Mouse (Mus musculus) urinary bladder, postnatal 25 days (tissue): ENCODE measurements around the gene Mmp9.

Source experiments
- DNase-seq: peaks from one replicate; pipeline ENCODE4 v3.0.0; 2022; ENCODE audit warnings: low spot score

Mmp9 gene

GRCm38 (mm10) chr2:164955725-164956124, 15.1 kb downstream of the Mmp9 start:
- DNase-seq, result no peak

DNA sequence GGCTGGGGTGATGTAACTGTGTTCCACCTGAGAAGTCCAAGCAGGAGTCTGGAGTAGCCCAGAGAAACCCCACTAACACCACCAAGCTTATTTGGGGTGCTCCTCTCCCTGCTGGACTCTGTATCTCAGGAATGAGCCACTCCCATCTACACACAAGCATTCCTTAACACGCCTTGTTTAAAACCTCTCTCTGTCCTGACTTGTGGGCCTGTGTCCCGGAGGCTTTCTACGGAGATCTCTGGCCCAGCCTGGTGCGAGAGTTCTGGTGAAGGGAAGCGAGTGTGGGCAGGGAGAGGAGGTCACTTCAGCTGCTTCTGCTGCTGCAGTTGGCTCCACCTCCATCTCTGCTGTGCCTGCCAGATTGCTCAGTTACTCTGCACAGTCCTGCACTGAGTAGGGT, 15.6 kb downstream of the Mmp9 start:
- DNase-seq, result no peak

DNA sequence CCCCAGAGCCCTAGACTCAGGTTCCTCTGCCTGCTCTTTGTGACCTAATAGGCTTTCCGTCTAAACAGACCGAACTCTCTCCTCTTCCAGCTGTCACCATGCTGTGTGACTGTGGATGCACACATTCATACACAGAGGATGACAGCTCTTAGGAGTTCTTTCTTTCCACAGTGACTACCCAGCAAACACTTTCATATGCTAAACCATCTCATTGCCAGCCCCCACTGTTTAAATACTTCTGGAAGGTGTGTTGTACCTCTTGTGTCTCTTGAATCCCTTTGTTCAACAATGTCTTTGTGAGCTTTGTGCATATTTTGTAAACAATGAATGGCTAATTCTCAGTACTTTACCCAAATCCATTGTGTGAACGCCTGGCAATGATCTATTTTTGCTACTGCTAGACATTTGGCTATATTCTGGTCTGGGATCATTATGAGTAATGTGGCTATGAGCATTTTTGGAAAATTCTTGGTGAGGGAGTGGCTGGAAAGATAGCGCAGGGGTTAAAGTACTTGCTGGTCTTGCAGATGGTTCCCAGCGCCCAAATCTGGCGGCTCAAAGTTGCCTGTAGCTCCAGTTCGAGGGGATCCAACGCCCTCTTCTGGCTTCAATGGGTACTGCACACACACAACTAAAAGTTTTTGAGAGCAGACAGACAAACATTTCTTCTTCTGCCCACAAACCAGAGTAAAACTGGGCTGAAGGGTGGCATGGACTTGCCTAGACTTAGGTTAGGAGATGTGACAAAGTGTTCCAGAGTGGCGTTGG, 17.2 kb downstream of the Mmp9 start:
- no peak for DNase-seq

DNA sequence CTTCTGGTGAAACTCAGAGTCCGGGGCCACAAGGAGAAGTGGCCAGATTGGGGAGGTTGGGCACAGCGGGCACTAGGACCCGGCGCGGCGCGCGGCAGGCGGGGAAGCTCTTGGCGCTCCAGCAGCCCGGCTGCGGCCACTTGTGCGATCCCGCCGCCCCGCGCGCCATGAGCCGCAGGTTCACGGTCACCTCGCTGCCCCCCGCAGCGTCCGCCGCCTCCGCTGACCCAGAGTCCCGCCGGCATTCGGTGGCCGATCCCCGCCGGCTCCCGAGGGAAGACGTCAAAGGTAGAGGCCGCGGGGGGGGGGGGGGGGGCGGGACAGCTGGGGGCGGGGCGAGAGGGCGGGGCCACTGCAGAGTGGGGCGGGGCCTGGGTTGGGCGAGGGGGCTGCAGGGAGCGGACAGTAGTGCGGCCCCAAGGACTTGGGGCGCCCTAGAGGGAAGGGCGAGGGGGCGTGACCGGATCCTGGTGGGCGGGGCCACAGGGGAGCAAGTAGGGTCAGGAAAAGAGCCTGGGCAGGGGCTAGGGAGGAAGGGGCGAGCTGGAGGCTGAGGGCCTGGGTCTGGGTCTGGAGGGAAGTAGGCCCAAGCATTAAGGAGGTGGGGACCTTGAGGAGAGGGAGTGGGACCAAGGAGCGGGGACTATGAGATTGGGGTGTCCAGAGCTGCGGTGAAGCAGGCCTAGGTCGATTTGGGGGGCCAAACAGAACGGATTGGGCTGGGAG, 20.3 kb downstream of the Mmp9 start, which contains the start of gene Slc12a5:
Slc12a5 (plus strand) TSS at position 87 of the 726 bp plus-strand sequence.
- peak; percentile 50 for DNase-seq

DNA sequence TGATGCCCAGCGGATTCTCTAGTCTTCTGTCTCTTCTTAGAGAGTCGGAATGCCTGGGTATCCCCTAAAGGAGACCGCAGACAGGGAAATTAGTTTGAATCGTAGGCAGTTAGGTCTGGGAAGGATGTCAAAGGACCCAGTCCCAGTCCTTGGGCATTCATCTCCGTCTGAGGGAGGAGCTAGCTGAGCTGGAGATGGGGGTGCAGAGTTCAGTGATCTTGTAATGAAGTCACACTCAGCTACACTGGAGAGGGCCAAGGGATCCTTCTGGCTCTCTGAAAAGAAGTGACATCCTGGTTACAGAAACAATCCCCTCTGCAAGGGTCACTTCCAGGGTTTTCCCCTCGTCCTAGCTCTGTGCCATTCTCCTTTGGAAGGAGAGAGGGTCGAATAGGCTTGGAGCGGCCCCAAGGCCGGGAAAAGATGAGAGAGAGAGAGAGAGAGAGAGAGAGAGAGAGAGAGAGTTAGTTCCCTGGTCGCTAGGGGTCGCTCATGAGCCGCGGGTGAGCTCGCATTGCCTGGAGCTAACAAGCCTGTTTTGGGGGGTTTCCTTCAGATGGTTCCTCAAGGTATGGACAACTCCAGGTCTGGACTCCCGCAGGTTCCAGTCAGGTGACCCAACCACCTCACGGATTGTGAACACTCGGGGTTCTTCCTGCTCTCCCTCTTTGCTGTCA, 21.1 kb downstream of the Mmp9 start:
- DNase-seq, result peak; percentile 52

DNA sequence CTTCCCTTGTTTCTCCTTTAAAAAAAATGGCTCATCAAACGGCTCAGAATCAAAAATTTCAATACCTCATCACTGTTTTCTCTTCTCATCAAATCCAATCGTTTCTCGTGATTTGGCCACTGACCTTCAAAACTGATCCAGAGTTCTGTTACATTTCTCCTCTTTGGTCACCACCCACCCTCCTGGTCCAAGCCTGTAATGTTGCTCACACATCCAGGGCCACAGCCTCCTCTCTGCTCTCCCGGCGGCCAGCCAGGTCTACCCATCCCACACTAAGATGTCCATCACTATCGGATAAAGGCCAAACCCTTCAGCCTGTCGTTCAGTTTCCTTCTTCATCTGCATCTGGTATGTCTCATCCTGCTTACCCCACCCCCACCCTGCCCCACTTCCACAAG, 21.6 kb downstream of the Mmp9 start:
- no peak for DNase-seq

- DNase-seq, result no peak
These were observed 23.8 kb downstream of the Mmp9 start for GRCm38 (mm10) chr2:164964242-164964894.

DNA sequence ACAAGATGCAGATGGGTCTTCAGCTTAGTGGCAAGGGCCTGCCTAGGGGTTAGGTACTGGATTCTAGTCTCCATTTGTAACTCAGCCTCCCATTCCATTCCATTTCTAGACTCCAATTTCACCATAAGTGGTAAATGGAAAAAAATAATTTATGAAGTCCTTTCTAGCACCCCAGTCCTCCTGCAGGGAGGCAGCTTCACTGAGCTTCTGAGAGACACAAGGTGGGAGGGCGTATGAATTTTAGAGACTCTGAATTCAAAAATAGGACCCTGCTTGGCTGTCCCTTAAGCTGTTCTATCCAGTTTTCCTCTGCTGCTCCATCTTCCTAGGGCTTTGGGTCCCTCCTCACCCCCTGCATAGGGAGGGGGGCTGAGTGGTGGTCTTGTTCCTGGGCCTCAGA, 24.4 kb downstream of the Mmp9 start:
- DNase-seq, result no peak

GRCm38 (mm10) chr2:164966381-164966780, 25.8 kb downstream of the Mmp9 start:
- peak; percentile 35 for DNase-seq

DNA sequence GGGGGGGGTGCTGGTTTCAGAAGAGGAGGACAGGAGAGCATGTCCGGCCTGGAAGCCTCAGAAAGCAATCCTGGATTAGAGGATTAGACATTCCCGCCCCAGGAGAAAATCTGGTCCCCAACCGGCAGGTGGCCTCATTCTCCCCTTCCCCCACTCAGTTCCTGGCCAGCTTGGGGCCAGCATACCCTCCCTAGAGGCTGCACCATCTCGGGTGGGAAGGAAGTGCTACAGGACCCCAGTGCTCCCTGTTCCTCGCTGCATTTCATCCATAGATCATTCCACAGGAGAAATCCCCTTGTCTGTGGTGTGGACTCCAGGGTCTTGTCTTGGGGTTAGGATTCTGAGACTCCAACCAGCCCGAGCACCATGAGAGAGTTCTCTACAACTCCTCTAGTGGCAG, 26.6 kb downstream of the Mmp9 start:
- no peak for DNase-seq

- DNase-seq, result no peak
These were observed 27.3 kb downstream of the Mmp9 start for GRCm38 (mm10) chr2:164967761-164968440.

DNA sequence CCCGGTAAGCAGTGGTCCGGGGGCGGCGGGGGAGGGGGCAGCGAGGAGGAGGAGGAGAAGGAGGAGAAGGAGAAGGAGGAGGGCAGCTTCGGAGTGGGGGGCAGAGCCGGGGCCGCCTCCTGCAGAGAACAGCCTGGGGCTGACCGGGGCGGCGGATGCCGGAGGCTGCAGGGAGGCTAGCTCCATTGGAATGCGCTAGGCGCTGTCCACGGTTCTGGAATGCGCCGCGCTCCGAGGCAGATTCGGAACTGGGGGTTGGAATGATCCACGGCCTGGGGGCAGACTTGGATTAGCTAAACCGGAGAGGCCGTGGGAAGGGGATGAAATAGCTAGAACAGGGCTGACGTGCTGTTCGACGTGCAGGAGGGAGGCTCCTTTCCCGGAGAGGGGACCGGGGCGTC, 27.9 kb downstream of the Mmp9 start:
- DNase-seq, result peak; percentile 69

DNA sequence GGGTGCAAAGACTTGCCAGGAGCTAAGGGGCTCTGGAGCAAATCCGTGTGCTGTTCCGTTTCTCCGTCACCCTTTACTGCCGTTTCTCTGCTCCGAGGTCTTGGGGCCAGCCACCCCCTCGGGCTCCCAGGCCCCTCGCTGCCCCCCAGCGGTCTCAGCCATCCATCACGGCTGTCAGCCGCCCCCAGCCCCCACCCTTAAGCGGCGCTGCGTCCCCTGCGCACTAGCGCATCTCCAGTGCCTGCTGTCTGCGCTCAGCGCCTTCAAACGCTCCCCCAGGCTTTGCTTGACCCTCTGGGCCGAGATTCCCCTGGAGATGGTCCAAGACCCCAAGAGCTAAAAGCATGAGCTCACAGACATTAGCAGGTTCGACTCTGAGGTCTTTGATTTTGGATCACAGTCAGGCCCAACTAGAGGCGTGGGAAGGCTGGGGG, 28.8 kb downstream of the Mmp9 start:
- no peak for DNase-seq

GRCm38 (mm10) chr2:164970631-164971196, 30.1 kb downstream of the Mmp9 start:
- no peak for DNase-seq

GRCm38 (mm10) chr2:164972646-164973045, 32.1 kb downstream of the Mmp9 start:
- no peak for DNase-seq

DNA sequence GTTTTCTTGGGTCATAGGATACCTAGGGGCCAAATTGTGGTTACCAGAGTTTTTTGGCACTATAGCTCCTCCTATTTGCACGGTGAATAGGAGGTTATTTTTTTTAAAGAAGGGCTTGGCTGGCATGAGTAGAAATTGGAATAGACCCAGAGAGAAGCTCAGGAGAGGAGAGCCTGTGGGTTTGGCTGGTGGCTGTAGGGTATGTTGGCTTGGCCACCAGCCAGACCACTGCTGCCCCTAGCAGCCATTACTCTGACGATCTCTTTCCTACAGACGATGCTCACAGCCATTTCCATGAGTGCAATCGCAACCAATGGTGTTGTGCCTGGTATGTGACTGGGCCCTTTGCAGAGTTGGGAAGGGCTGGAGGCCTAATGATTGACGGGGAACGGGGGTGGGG, 35.0 kb downstream of the Mmp9 start:
- DNase-seq, result no peak

DNA sequence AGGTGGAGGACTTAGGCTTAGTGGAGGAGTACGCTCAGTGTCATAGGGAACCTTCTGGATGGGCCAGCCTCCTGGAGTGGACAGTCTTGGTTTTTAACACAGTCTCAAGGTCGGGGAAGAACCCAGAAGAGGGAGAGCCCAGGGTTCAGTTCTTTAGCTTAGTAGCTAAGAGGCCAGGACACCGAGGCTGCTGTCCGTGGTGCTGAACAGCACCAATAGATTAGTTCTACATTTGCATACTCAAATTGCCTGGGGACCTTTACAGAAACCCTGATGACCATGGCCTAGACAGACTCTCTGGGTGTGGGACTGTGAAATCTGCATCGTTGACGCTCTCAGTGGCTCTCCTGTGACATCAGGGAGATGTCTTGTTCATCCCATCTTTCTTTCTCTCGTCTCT, 39.2 kb downstream of the Mmp9 start:
- DNase-seq, result peak; percentile 52

DNA sequence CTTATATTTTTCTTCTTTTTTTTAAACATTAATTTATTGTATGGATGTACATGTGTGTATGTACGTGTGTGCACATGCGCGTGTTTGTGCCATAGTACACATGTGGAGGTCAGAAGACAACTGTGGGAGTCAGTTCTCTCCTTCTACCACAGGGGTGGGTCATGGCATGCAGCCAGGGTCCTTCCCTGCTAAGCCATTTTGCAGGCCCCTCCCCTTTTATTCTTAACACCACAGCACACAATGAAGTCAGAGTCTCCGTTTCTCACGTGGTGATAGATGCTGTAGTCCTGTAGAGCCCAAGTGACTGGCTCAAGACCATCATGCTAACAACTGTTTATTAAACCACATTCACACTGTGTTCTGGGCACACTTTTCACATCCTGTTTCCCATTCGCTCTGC, 45.4 kb downstream of the Mmp9 start:
- no peak for DNase-seq

DNA sequence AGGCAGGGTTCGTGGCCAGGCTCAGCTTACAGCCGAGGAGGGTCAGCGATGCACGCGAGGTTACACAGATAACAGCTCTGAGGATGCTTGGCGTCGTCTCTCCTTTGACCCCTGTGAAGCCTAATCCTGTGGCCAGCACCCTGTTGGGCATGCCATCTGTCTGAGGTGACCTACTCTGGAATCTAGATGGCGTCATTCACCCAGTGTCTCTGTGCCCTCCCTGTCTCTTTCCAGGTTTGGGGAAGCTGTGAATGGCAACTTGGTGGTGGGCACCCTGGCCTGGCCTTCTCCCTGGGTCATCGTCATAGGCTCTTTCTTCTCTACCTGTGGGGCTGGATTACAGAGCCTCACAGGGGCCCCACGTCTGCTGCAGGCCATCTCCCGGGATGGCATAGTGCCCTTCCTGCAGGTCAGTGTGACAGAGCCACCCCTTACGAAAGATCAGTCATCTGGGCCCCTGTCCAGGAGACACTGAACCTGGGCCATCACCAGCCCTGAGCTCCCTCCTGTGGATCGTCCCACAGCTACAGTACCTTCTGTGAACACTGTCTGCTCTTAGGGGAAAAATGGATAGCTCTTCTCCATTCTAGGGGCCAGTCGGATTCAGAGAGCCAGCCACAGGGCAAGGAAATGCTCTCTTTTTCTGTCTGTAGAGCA, 45.9 kb downstream of the Mmp9 start:
- no peak for DNase-seq

- no peak for DNase-seq
These were observed 48.2 kb downstream of the Mmp9 start for GRCm38 (mm10) chr2:164988777-164989176.

DNA sequence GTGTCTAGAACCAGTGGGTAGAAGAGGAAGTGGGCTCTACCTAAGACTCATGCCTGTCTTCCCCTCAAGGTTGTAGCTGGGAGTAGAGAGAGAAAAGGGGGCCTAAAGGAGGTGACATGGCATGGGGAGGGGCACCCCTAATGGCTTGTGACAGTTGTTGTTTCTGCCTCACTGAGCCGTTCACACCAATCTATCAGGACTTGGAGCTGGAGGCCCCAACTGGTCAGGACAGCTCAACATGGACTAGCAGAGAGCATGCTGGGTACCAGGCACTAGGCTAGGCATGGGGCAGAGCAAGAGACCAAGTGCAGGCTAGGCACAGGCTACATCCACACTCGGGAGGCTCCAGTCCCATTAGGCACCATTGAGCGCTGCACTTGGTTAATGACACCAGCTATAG, 50.5 kb downstream of the Mmp9 start:
- DNase-seq, result no peak
